8 mouse cellular contexts compared by ENCODE assay signal in genomic region chr1:53784721-53785418, GRCm38 (mm10). TPM values are rescaled to one million over a fixed set of nuclear protein-coding genes. Genes with fewer than 3 reads are reported as not detected.
DNase-seq lines count a peak whose midpoint lies in the region; ATAC-seq and TF ChIP-seq lines count a peak whose summit lies in the region.

TSS of gene Stk17b (minus strand) at chr1:53785224.

- H3K9me3 ChIP-seq in G1E (replicated peaks) = no peaks in the 10 kb centered on the region
- no peaks in the 10 kb centered on the region for H3K9me3 ChIP-seq in forebrain, embryonic 15.5 days
- no peaks in the 10 kb centered on the region for H3K9me3 ChIP-seq in lung, embryonic 16.5 days (ENCODE audit: control insufficient read depth, low read length)

- under 1% methylated on average over 77 of the region's 81 CpGs for WGBS in forebrain, embryonic 15.5 days
- under 1% methylated on average over 74 of the region's 81 CpGs for WGBS in lung, embryonic 16.5 days

- no peak within 1 kb of the TSS for H3K27ac ChIP-seq in forebrain, embryonic 15.5 days (replicated peaks)
- H3K27ac ChIP-seq in lung, embryonic 16.5 days (ENCODE audit: low read length) = peak within 1 kb of the TSS; percentile 92

- H3K27me3 ChIP-seq in G1E (ENCODE audit: insufficient read depth, low read length) = no peaks in the 10 kb centered on the region
- H3K27me3 ChIP-seq in forebrain, embryonic 15.5 days = no peaks in the 10 kb centered on the region
- H3K27me3 ChIP-seq in lung, embryonic 16.5 days (ENCODE audit: control insufficient read depth, insufficient read depth, low read depth, low read length) = no peaks in the 10 kb centered on the region

- peak; percentile 98 for DNase-seq in G1E (ENCODE audit: low spot score)
- DNase-seq in cerebellum, adult 11-12 months = peak; percentile 59
- DNase-seq in heart, postnatal 36 days = peak; percentile 90 to 92
- peak; percentile 59 to 64 for DNase-seq in layer of hippocampus, adult 8-10 months (ENCODE audit: low spot score in 2 of 2)
- DNase-seq in ovary, postnatal 10 days (ENCODE audit: low spot score) = peak; percentile 62
- DNase-seq in thymus, postnatal 10 days (ENCODE audit: low spot score in 2 of 2) = peak; percentile 89 to 93

- peaks cover 27% of the 10 kb centered on the region for H3K4me1 ChIP-seq in G1E (ENCODE audit: insufficient read depth, low read depth, low read length)
- peaks cover 8% of the 10 kb centered on the region for H3K4me1 ChIP-seq in forebrain, embryonic 15.5 days
- peaks cover 4% of the 10 kb centered on the region; the same call in 1 of the 2 replicates for H3K4me1 ChIP-seq in lung, embryonic 16.5 days (replicated peaks; ENCODE audit: control insufficient read depth, insufficient read depth, low read length)

- peak within 1 kb of the TSS; percentile 95 for H3K4me2 ChIP-seq in forebrain, embryonic 15.5 days (replicated peaks)
- peak within 1 kb of the TSS; percentile 82 for H3K4me2 ChIP-seq in lung, embryonic 16.5 days (ENCODE audit: low read depth, low read length)

- ATAC-seq in G1E (ENCODE audit: extremely low read depth, insufficient number of reproducible peaks, low FRiP score, poor library complexity, severe bottlenecking) = peak; percentile 96
- peak; percentile 98 for ATAC-seq in forebrain, embryonic 15.5 days (replicated peaks)
- ATAC-seq in lung, embryonic 16.5 days (ENCODE audit: low read depth) = peak; percentile 99

- peak within 1 kb of the TSS; percentile 57 for H3K9ac ChIP-seq in forebrain, embryonic 15.5 days (replicated peaks)
- peak within 1 kb of the TSS; percentile 91 for H3K9ac ChIP-seq in lung, embryonic 16.5 days (ENCODE audit: low read length)

- intact Hi-C loops in heart, postnatal 36 days (cut with DNase I) = loop anchor here (10.0 kb wide), 1 partner anchor 470 kb away; the partner anchor contains the start of gene Osgepl1

- peaks cover 2% of the 10 kb centered on the region for H3K36me3 ChIP-seq in G1E (replicated peaks)
- H3K36me3 ChIP-seq in forebrain, embryonic 15.5 days = no peaks in the 10 kb centered on the region
- no peaks in the 10 kb centered on the region for H3K36me3 ChIP-seq in lung, embryonic 16.5 days (ENCODE audit: control insufficient read depth, insufficient read depth, low read length)

- peak within 1 kb of the TSS; percentile 96 for H3K4me3 ChIP-seq in G1E (ENCODE audit: low read depth, low read length)
- peak within 1 kb of the TSS; percentile 93 for H3K4me3 ChIP-seq in forebrain, embryonic 15.5 days
- H3K4me3 ChIP-seq in lung, embryonic 16.5 days (ENCODE audit: low read length) = peak within 1 kb of the TSS; percentile 86

- no peak for TF ChIP-seq CTCF in G1E (IDR thresholded peaks at IDR 0.05; ENCODE audit: low read depth, low read length)

RNA-seq across cellular contexts. Expression of gene Stk17b, which starts in this region (rescaled TPM):
- 72.8 and 85.6 TPM in 2 replicates for total RNA-seq in G1E (2014; fragmentation: Nextera tagmentation)
- 140 and 177 TPM in 2 replicates for total RNA-seq in G1E (2017)
- polyA plus RNA-seq in G1E (2012) = 3.3 and 3.6 TPM in 2 replicates
- 5.4 and 5.9 TPM in 2 replicates for polyA plus RNA-seq in forebrain, embryonic 15.5 days (2015; fragmentation: Nextera tagmentation; extraction: Ambion mirVana)
- total RNA-seq in heart, postnatal 36 days (2021) = 10 to 100 TPM; 11.0 to 11.6 TPM
- 1 to 10 TPM; 4.7 to 7.0 (median 6.3) TPM for total RNA-seq in layer of hippocampus, adult 8-10 months (2022)
- polyA plus RNA-seq in lung, embryonic 16.5 days (2015; fragmentation: Nextera tagmentation; extraction: Ambion mirVana) = 16.1 and 18.1 TPM in 2 replicates

Comparison
In these comparisons a context has a peak if more than half of its experiments do, and no peak if none do; other contexts are left out.
1. RNA of gene Stk17b (total RNA-seq): 72.8 to 177 TPM in G1E; 11.0 to 11.6 TPM in heart, postnatal 36 days and 4.7 to 7.0 TPM in layer of hippocampus, adult 8-10 months; every median in the first group is over 4 times any median in the second.
2. Peak in every context shown above with its lines, with median percentiles within 50 percentile points of each other: ATAC-seq, DNase-seq and H3K4me3 ChIP-seq.